Mouse (Mus musculus): ENCODE data around the gene Smtn. TPM values are rescaled to one million over a fixed set of nuclear protein-coding genes. Genes with fewer than 3 reads are reported as not detected.

The Smtn gene
- polyA plus RNA-seq, 1 experiment, result 4.4 TPM

DNA sequence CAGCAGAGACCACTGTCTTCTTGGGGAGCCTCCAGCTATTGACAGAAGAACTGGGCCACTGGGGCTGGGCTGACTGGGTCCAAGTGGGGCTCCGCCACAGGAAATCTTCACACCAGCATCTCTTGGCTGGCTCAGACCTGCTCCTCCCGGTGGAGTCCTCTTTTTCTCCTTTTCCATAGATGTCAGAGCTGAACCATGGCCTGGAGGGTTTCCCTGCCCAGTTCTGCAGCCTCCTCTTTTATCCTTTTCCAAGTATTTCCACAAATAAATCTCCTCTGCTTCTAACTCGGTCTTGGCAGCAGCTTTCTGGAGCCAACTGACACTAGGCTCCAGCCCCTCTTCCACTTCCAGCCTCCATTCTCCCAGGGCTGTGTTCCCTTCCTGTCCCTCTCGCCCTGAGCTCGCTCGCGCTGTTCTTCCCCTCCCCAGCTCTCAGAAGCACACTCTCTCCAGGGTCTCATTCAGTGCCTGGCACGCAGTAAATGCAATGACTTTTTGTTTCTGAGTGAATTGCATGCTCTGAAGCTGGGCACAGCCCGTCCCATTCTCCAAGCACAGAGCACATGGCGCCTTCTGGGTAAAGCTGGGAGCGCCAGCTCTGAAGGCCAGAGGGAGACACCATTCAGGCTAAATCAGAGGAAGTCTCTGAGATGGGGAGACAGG, 56.3 kb downstream of the Smtn start:
- Histone ChIP-seq H3K36me3 (ENCODE audit: control insufficient read depth, insufficient read depth, low read length) (no peaks in the 10 kb centered on the region), H3K27ac (ENCODE audit: control insufficient read depth, insufficient read depth, low read depth, low read length) (no peak overlapping the region), H3K27me3 (ENCODE audit: control insufficient read depth, insufficient read depth, low read length) (no peaks in the 10 kb centered on the region), H3K4me3 (ENCODE audit: control insufficient read depth, low read depth, low read length) (no peak overlapping the region), H3K4me1 (ENCODE audit: control insufficient read depth, insufficient read depth, low read length) (no peaks in the 10 kb centered on the region; the same call in 1 of the 2 replicates)
- no peak for TF ChIP-seq CTCF (IDR thresholded peaks at IDR 0.05; ENCODE audit: control insufficient read depth, insufficient read depth, insufficient replicate concordance, low read depth, low read length)

GRCm38 (mm10) chr11:3475489-3475888, 64.9 kb downstream of the Smtn start:
- Histone ChIP-seq H3K36me3 (ENCODE audit: control insufficient read depth, insufficient read depth, low read length) (no peaks in the 10 kb centered on the region), H3K27ac (ENCODE audit: control insufficient read depth, insufficient read depth, low read depth, low read length) (no peak overlapping the region), H3K4me1 (ENCODE audit: control insufficient read depth, insufficient read depth, low read length) (peaks cover 5% of the 10 kb centered on the region; the same call in 1 of the 2 replicates), H3K27me3 (ENCODE audit: control insufficient read depth, insufficient read depth, low read length) (no peaks in the 10 kb centered on the region), H3K4me3 (ENCODE audit: control insufficient read depth, low read depth, low read length) (no peak overlapping the region)
- TF ChIP-seq POLR2A (IDR thresholded peaks at IDR 0.05; ENCODE audit: control insufficient read depth, low read depth, low read length) (no peak), CTCF (IDR thresholded peaks at IDR 0.05; ENCODE audit: control insufficient read depth, insufficient read depth, insufficient replicate concordance, low read depth, low read length) (no peak)

GRCm38 (mm10) chr11:3474480-3475115, 65.8 kb downstream of the Smtn start:
- H3K36me3 ChIP-seq (ENCODE audit: control insufficient read depth, insufficient read depth, low read length), result no peaks in the 10 kb centered on the region
- no peaks in the 10 kb centered on the region for H3K27me3 ChIP-seq (ENCODE audit: control insufficient read depth, insufficient read depth, low read length)
- H3K4me1 ChIP-seq (ENCODE audit: control insufficient read depth, insufficient read depth, low read length), result peaks cover 5% of the 10 kb centered on the region; the same call in 1 of the 2 replicates
- H3K4me3 ChIP-seq (ENCODE audit: control insufficient read depth, low read depth, low read length), result no peak overlapping the region
- no peak overlapping the region for H3K27ac ChIP-seq (ENCODE audit: control insufficient read depth, insufficient read depth, low read depth, low read length)
- no peak for TF ChIP-seq POLR2A (IDR thresholded peaks at IDR 0.05; ENCODE audit: control insufficient read depth, low read depth, low read length)
- peak; percentile 32; the same call in 1 of the 2 replicates for TF ChIP-seq CTCF (IDR thresholded peaks at IDR 0.05; ENCODE audit: control insufficient read depth, insufficient read depth, insufficient replicate concordance, low read depth, low read length)

- Histone ChIP-seq H3K27me3 (ENCODE audit: control insufficient read depth, insufficient read depth, low read length) (no peaks in the 10 kb centered on the region), H3K27ac (ENCODE audit: control insufficient read depth, insufficient read depth, low read depth, low read length) (no peak overlapping the region), H3K4me1 (ENCODE audit: control insufficient read depth, insufficient read depth, low read length) (peaks cover 5% of the 10 kb centered on the region; the same call in 1 of the 2 replicates), H3K4me3 (ENCODE audit: control insufficient read depth, low read depth, low read length) (no peak overlapping the region), H3K36me3 (ENCODE audit: control insufficient read depth, insufficient read depth, low read length) (no peaks in the 10 kb centered on the region)
- TF ChIP-seq CTCF (IDR thresholded peaks at IDR 0.05; ENCODE audit: control insufficient read depth, insufficient read depth, insufficient replicate concordance, low read depth, low read length) (peak; percentile 73; the same call in 1 of the 2 replicates), POLR2A (IDR thresholded peaks at IDR 0.05; ENCODE audit: control insufficient read depth, low read depth, low read length) (no peak)
Observed at GRCm38 (mm10) chr11:3472484-3472883, 67.9 kb downstream of the Smtn start.

- H3K27me3 ChIP-seq (ENCODE audit: control insufficient read depth, insufficient read depth, low read length), result no peaks in the 10 kb centered on the region
- TF ChIP-seq CTCF (IDR thresholded peaks at IDR 0.05; ENCODE audit: control insufficient read depth, insufficient read depth, insufficient replicate concordance, low read depth, low read length), result no peak
- TF ChIP-seq POLR2A (IDR thresholded peaks at IDR 0.05; ENCODE audit: control insufficient read depth, low read depth, low read length), result no peak
- H3K4me3 ChIP-seq (ENCODE audit: control insufficient read depth, low read depth, low read length), result no peak overlapping the region
- no peaks in the 10 kb centered on the region for H3K36me3 ChIP-seq (ENCODE audit: control insufficient read depth, insufficient read depth, low read length)
- H3K27ac ChIP-seq (ENCODE audit: control insufficient read depth, insufficient read depth, low read depth, low read length), result no peak overlapping the region
- H3K4me1 ChIP-seq (ENCODE audit: control insufficient read depth, insufficient read depth, low read length), result peaks cover 5% of the 10 kb centered on the region; the same call in 1 of the 2 replicates
Observed at GRCm38 (mm10) chr11:3471448-3471850, 69.0 kb downstream of the Smtn start.

Other genes starting within 250 kb of the Smtn start
- gene Pik3ip1, start 210.2 kb downstream of the Smtn start, polyA plus RNA-seq (2012; rRNA removed), result 146 and 160 TPM in 2 replicates
- 48.6 and 53.3 TPM in 2 replicates for gene Limk2, start 131.4 kb downstream of the Smtn start, polyA plus RNA-seq (2012; rRNA removed)
- 40.7 and 46.2 TPM in 2 replicates for gene Rnf185, start 88.2 kb downstream of the Smtn start, polyA plus RNA-seq (2012; rRNA removed)
- 2.6 and 2.8 TPM in 2 replicates for gene Pla2g3, start 52.3 kb downstream of the Smtn start, polyA plus RNA-seq (2012; rRNA removed)
- gene Inpp5j, start 35.8 kb downstream of the Smtn start, polyA plus RNA-seq (2012; rRNA removed), result 3.8 and 4.7 TPM in 2 replicates
- 13.8 and 19.2 TPM in 2 replicates for gene Selenom, start 25.9 kb downstream of the Smtn start, polyA plus RNA-seq (2012; rRNA removed)
- gene Morc2a, start 108.6 kb upstream of the Smtn start, polyA plus RNA-seq (2012; rRNA removed), result 15.5 and 16.0 TPM in 2 replicates